In genomic region chr1:192794957-192795745, GRCm38 (mm10) we compare ENCODE assay signal across 10 mouse cellular contexts. TPM values are rescaled to one million over a fixed set of nuclear protein-coding genes. Genes with fewer than 3 reads are reported as not detected.
DNase-seq lines count a peak whose midpoint lies in the region; ATAC-seq and TF ChIP-seq lines count a peak whose summit lies in the region.
"Had no signal": no experiment of that assay in that cellular context is flagged by ENCODE, and none has a peak within 500 bp of the region (broad histone marks: within the 10 kb centered on the region; RNA-seq: fewer than 3 reads in every experiment).

No protein-coding gene starts in this region.

- H3K9ac ChIP-seq in midbrain, embryonic 12.5 days (replicated peaks), result no peak overlapping the region
- no peak overlapping the region for H3K9ac ChIP-seq in midbrain, embryonic 16.5 days (ENCODE audit: low read depth, low read length)
- H3K9ac ChIP-seq in midbrain, postnatal 0 days (replicated peaks; ENCODE audit: low read length, poor library complexity, severe bottlenecking), result no peak overlapping the region

- no peaks in the 10 kb centered on the region for H3K9me3 ChIP-seq in midbrain, embryonic 12.5 days
- H3K9me3 ChIP-seq in midbrain, embryonic 16.5 days (replicated peaks; ENCODE audit: control insufficient read depth, low read length, poor library complexity, severe bottlenecking), result no peaks in the 10 kb centered on the region
- H3K9me3 ChIP-seq in limb, embryonic 10.5 days (replicated peaks), result no peaks in the 10 kb centered on the region
- no peaks in the 10 kb centered on the region for H3K9me3 ChIP-seq in midbrain, postnatal 0 days (ENCODE audit: low read length)

- 65% methylated on average over 8 of the region's 9 CpGs for WGBS in midbrain, embryonic 12.5 days
- 61% methylated on average over 9 of the region's 9 CpGs for WGBS in midbrain, embryonic 16.5 days
- WGBS in limb, embryonic 10.5 days, result 57% methylated on average over 9 of the region's 9 CpGs
- WGBS in midbrain, postnatal 0 days, result 70% methylated on average over 7 of the region's 9 CpGs

- peak; percentile 39 for TF ChIP-seq CTCF in midbrain, postnatal 0 days (IDR thresholded peaks at IDR 0.05)

- no peak overlapping the region for H3K4me3 ChIP-seq in midbrain, embryonic 12.5 days
- no peak overlapping the region for H3K4me3 ChIP-seq in midbrain, embryonic 16.5 days (ENCODE audit: low read depth, low read length)
- H3K4me3 ChIP-seq in limb, embryonic 10.5 days, result no peak overlapping the region
- no peak overlapping the region for H3K4me3 ChIP-seq in midbrain, postnatal 0 days (ENCODE audit: low read depth, low read length)

- no peak overlapping the region for H3K4me2 ChIP-seq in midbrain, embryonic 12.5 days (replicated peaks)
- H3K4me2 ChIP-seq in midbrain, embryonic 16.5 days (ENCODE audit: low read length), result no peak overlapping the region
- H3K4me2 ChIP-seq in midbrain, postnatal 0 days (ENCODE audit: low read depth, low read length, poor library complexity, severe bottlenecking), result no peak overlapping the region

- intact Hi-C loops in left cerebral cortex, postnatal 10 days (cut with DNase I), result no loop called here

- ATAC-seq in CD4-positive, CD25-positive, alpha-beta regulatory T cell, adult 4 months, result no peak
- ATAC-seq in midbrain, embryonic 12.5 days (ENCODE audit: low FRiP score, low read depth), result no peak
- ATAC-seq in midbrain, embryonic 16.5 days, result no peak
- 0 out of 2 replicates have a peak, but pooled peaks have one; percentile 11 for ATAC-seq in midbrain, postnatal 0 days (ENCODE audit: low FRiP score)

- peak; percentile 19 for DNase-seq in CD4-positive, CD25-positive, alpha-beta regulatory T cell, adult 2 months (ENCODE audit: low read depth, low spot score)
- no peak for DNase-seq in limb, embryonic 10.5 days (ENCODE audit: low spot score)
- DNase-seq in midbrain, postnatal 0 days (ENCODE audit: low spot score), result no peak
- DNase-seq in adrenal gland, postnatal 14 days, result no peak
- no peak for DNase-seq in left cerebral cortex, postnatal 10 days (ENCODE audit: extremely low spot score in 1 of 2, low spot score in 2 of 2)
- DNase-seq: adrenal gland, postnatal 10 days; heart, postnatal 14 days had no signal

- peaks cover 7% of the 10 kb centered on the region; the same call in 1 of the 2 replicates for H3K27me3 ChIP-seq in midbrain, embryonic 12.5 days
- H3K27me3 ChIP-seq in midbrain, embryonic 16.5 days (ENCODE audit: control insufficient read depth, insufficient read depth, low read depth, low read length), result no peaks in the 10 kb centered on the region
- H3K27me3 ChIP-seq in limb, embryonic 10.5 days (ENCODE audit: low read depth, poor library complexity, severe bottlenecking), result no peaks in the 10 kb centered on the region
- no peaks in the 10 kb centered on the region for H3K27me3 ChIP-seq in midbrain, postnatal 0 days (ENCODE audit: insufficient read depth, low read length)

- H3K36me3 ChIP-seq in midbrain, embryonic 12.5 days, result no peaks in the 10 kb centered on the region
- H3K36me3 ChIP-seq in midbrain, embryonic 16.5 days (ENCODE audit: control insufficient read depth, insufficient read depth, low read length), result no peaks in the 10 kb centered on the region
- H3K36me3 ChIP-seq in limb, embryonic 10.5 days, result no peaks in the 10 kb centered on the region
- no peaks in the 10 kb centered on the region for H3K36me3 ChIP-seq in midbrain, postnatal 0 days (ENCODE audit: insufficient read depth, low read length)

- peaks cover 31% of the 10 kb centered on the region for H3K4me1 ChIP-seq in midbrain, embryonic 12.5 days
- peaks cover 27% of the 10 kb centered on the region for H3K4me1 ChIP-seq in midbrain, embryonic 16.5 days (ENCODE audit: control insufficient read depth, insufficient read depth, low read length)
- peaks cover 97% of the 10 kb centered on the region for H3K4me1 ChIP-seq in limb, embryonic 10.5 days
- H3K4me1 ChIP-seq in midbrain, postnatal 0 days (ENCODE audit: insufficient read depth, low read length), result peaks cover 9% of the 10 kb centered on the region; the same call in 1 of the 2 replicates

- H3K27ac ChIP-seq in midbrain, embryonic 12.5 days (replicated peaks), result peak overlapping the region; percentile 73; the same call in 1 of the 2 replicates
- no peak overlapping the region for H3K27ac ChIP-seq in midbrain, embryonic 16.5 days (ENCODE audit: low read length)
- H3K27ac ChIP-seq in limb, embryonic 10.5 days, result peak overlapping the region; percentile 89
- no peak overlapping the region for H3K27ac ChIP-seq in midbrain, postnatal 0 days (ENCODE audit: low read depth, low read length)

RNA-seq across cellular contexts. Expression of gene Hhat, which starts 24.1 kb away (rescaled TPM):
- 1 to 10 TPM; 2.9 to 3.7 TPM for polyA plus RNA-seq in CD4-positive, CD25-positive, alpha-beta regulatory T cell, adult 4 months (2017; shearing (Covaris generic))
- 6.5 and 8.1 TPM in 2 replicates for polyA plus RNA-seq in midbrain, embryonic 12.5 days (2016; fragmentation: Nextera tagmentation; extraction: Ambion mirVana)
- 3.3 and 3.4 TPM in 2 replicates for polyA plus RNA-seq in midbrain, embryonic 16.5 days (2015; fragmentation: Nextera tagmentation; extraction: Ambion mirVana)
- 13.2 and 13.7 TPM in 2 replicates for polyA plus RNA-seq in limb, embryonic 10.5 days (2016; fragmentation: Nextera tagmentation; extraction: Ambion mirVana)
- total RNA-seq in midbrain, postnatal 0 days (2014; rRNA removed), result 3.4 and 4.2 TPM in 2 replicates
- 2.5 TPM in 2 replicates for polyA plus RNA-seq in midbrain, postnatal 0 days (2015; fragmentation: Nextera tagmentation; extraction: Ambion mirVana)
- 4.6 TPM in 2 replicates for total RNA-seq in adrenal gland, postnatal 14 days (2021)
- 1 to 10 TPM; 1.7 to 1.8 TPM for total RNA-seq in left cerebral cortex, postnatal 10 days (2021)

Comparison
In these comparisons a context has a peak if more than half of its experiments do, and no peak if none do; other contexts are left out.
1. H3K27ac ChIP-seq: peak in midbrain, embryonic 12.5 days (single experiment) and limb, embryonic 10.5 days (single experiment); none in midbrain, embryonic 16.5 days (single experiment) and midbrain, postnatal 0 days (single experiment).